Mouse (Mus musculus): ENCODE measurements around the gene Gfy. TPM values are rescaled to one million over a fixed set of nuclear protein-coding genes. Genes with fewer than 3 reads are reported as not detected.

Gfy gene
- not detected in 2 replicates for polyA plus RNA-seq (2012; ENCODE audit: insufficient read depth, low replicate concordance)

GRCm38 (mm10) chr7:45179469-45179868 lies at the start of gene Gfy:
Gfy (minus strand) TSS chr7:45179569.
- Histone ChIP-seq H3K4me3 (replicated peaks) (no peak within 1 kb of the TSS), H3K36me3 (replicated peaks; ENCODE audit: low read length) (no peaks in the 10 kb centered on the region), H3K27me3 (replicated peaks) (peaks cover 99% of the 10 kb centered on the region), H3K4me1 (peaks cover 56% of the 10 kb centered on the region), H3K9me3 (no peaks in the 10 kb centered on the region)
- TF ChIP-seq GATA1 (IDR thresholded peaks at IDR 0.05; ENCODE audit: borderline replicate concordance, low read length), result no peak
- TF ChIP-seq FLI1 (IDR thresholded peaks at IDR 0.05; ENCODE audit: low read length), result no peak

GRCm38 (mm10) chr7:45229046-45229445 lies 49.7 kb upstream of the Gfy start:
- peaks cover 29% of the 10 kb centered on the region for H3K36me3 ChIP-seq (replicated peaks; ENCODE audit: low read length)
- peaks cover 28% of the 10 kb centered on the region for H3K4me1 ChIP-seq
- no peak overlapping the region for H3K4me3 ChIP-seq (replicated peaks)
- peaks cover 31% of the 10 kb centered on the region for H3K27me3 ChIP-seq (replicated peaks)
- TF ChIP-seq GATA1 (IDR thresholded peaks at IDR 0.05; ENCODE audit: borderline replicate concordance, low read length) (no peak), FLI1 (IDR thresholded peaks at IDR 0.05; ENCODE audit: low read length) (no peak)
- no peaks in the 10 kb centered on the region for H3K9me3 ChIP-seq

- Histone ChIP-seq H3K4me3 (replicated peaks) (no peak overlapping the region), H3K9me3 (no peaks in the 10 kb centered on the region), H3K4me1 (peaks cover 25% of the 10 kb centered on the region), H3K36me3 (replicated peaks; ENCODE audit: low read length) (peaks cover 24% of the 10 kb centered on the region), H3K27me3 (replicated peaks) (peaks cover 32% of the 10 kb centered on the region)
- TF ChIP-seq FLI1 (IDR thresholded peaks at IDR 0.05; ENCODE audit: low read length) (no peak), GATA1 (IDR thresholded peaks at IDR 0.05; ENCODE audit: borderline replicate concordance, low read length) (no peak)
Measured at GRCm38 (mm10) chr7:45228548-45228947, 49.2 kb upstream of the Gfy start.

- Histone ChIP-seq H3K9me3 (no peaks in the 10 kb centered on the region), H3K4me3 (replicated peaks) (no peak overlapping the region), H3K27me3 (replicated peaks) (peaks cover 37% of the 10 kb centered on the region), H3K4me1 (peaks cover 24% of the 10 kb centered on the region), H3K36me3 (replicated peaks; ENCODE audit: low read length) (peaks cover 3% of the 10 kb centered on the region)
- TF ChIP-seq GATA1 (IDR thresholded peaks at IDR 0.05; ENCODE audit: borderline replicate concordance, low read length) (no peak), FLI1 (IDR thresholded peaks at IDR 0.05; ENCODE audit: low read length) (no peak)
Measured at GRCm38 (mm10) chr7:45226421-45226820, 47.1 kb upstream of the Gfy start.

- Histone ChIP-seq H3K9me3 (no peaks in the 10 kb centered on the region), H3K4me3 (replicated peaks) (no peak overlapping the region), H3K27me3 (replicated peaks) (peaks cover 37% of the 10 kb centered on the region), H3K4me1 (peaks cover 35% of the 10 kb centered on the region), H3K36me3 (replicated peaks; ENCODE audit: low read length) (no peaks in the 10 kb centered on the region)
- no peak for TF ChIP-seq GATA1 (IDR thresholded peaks at IDR 0.05; ENCODE audit: borderline replicate concordance, low read length)
- no peak for TF ChIP-seq FLI1 (IDR thresholded peaks at IDR 0.05; ENCODE audit: low read length)
Measured at GRCm38 (mm10) chr7:45224826-45225225, 45.5 kb upstream of the Gfy start.

- no peak for TF ChIP-seq FLI1 (IDR thresholded peaks at IDR 0.05; ENCODE audit: low read length)
- peaks cover 39% of the 10 kb centered on the region for H3K27me3 ChIP-seq (replicated peaks)
- no peaks in the 10 kb centered on the region for H3K36me3 ChIP-seq (replicated peaks; ENCODE audit: low read length)
- peaks cover 47% of the 10 kb centered on the region for H3K4me1 ChIP-seq
- H3K9me3 ChIP-seq, result no peaks in the 10 kb centered on the region
- no peak overlapping the region for H3K4me3 ChIP-seq (replicated peaks)
Measured at GRCm38 (mm10) chr7:45221680-45222079, 42.3 kb upstream of the Gfy start.

- Histone ChIP-seq H3K4me3 (replicated peaks) (no peak overlapping the region), H3K9me3 (peaks cover 3% of the 10 kb centered on the region; the same call in 1 of the 2 replicates), H3K36me3 (replicated peaks; ENCODE audit: low read length) (no peaks in the 10 kb centered on the region), H3K4me1 (peaks cover 54% of the 10 kb centered on the region), H3K27me3 (replicated peaks) (peaks cover 54% of the 10 kb centered on the region)
- TF ChIP-seq FLI1 (IDR thresholded peaks at IDR 0.05; ENCODE audit: low read length) (no peak), GATA1 (IDR thresholded peaks at IDR 0.05; ENCODE audit: borderline replicate concordance, low read length) (no peak)
Measured at GRCm38 (mm10) chr7:45216442-45217183, 37.2 kb upstream of the Gfy start.

GRCm38 (mm10) chr7:45215673-45216441 lies 36.5 kb upstream of the Gfy start, which contains the start of gene Tead2:
Tead2 (plus strand) TSS chr7:45215753.
- peak within 1 kb of the TSS; percentile 15 for H3K4me3 ChIP-seq (replicated peaks)
- H3K27me3 ChIP-seq (replicated peaks), result peaks cover 59% of the 10 kb centered on the region
- peaks cover 3% of the 10 kb centered on the region; the same call in 1 of the 2 replicates for H3K9me3 ChIP-seq
- H3K4me1 ChIP-seq, result peaks cover 54% of the 10 kb centered on the region
- H3K36me3 ChIP-seq (replicated peaks; ENCODE audit: low read length), result no peaks in the 10 kb centered on the region
- no peak for TF ChIP-seq FLI1 (IDR thresholded peaks at IDR 0.05; ENCODE audit: low read length)
- TF ChIP-seq GATA1 (IDR thresholded peaks at IDR 0.05; ENCODE audit: borderline replicate concordance, low read length), result no peak

GRCm38 (mm10) chr7:45213708-45214107 lies 34.3 kb upstream of the Gfy start:
- Histone ChIP-seq H3K27me3 (replicated peaks) (peaks cover 77% of the 10 kb centered on the region), H3K4me1 (peaks cover 33% of the 10 kb centered on the region), H3K36me3 (replicated peaks; ENCODE audit: low read length) (no peaks in the 10 kb centered on the region), H3K9me3 (peaks cover 6% of the 10 kb centered on the region; the same call in 1 of the 2 replicates), H3K4me3 (replicated peaks) (no peak overlapping the region)
- TF ChIP-seq GATA1 (IDR thresholded peaks at IDR 0.05; ENCODE audit: borderline replicate concordance, low read length) (no peak), FLI1 (IDR thresholded peaks at IDR 0.05; ENCODE audit: low read length) (no peak)

- Histone ChIP-seq H3K4me1 (peaks cover 32% of the 10 kb centered on the region), H3K27me3 (replicated peaks) (peaks cover 76% of the 10 kb centered on the region), H3K9me3 (peaks cover 9% of the 10 kb centered on the region; the same call in 1 of the 2 replicates), H3K4me3 (replicated peaks) (peak overlapping the region; percentile 50), H3K36me3 (replicated peaks; ENCODE audit: low read length) (no peaks in the 10 kb centered on the region)
- TF ChIP-seq GATA1 (IDR thresholded peaks at IDR 0.05; ENCODE audit: borderline replicate concordance, low read length) (no peak), FLI1 (IDR thresholded peaks at IDR 0.05; ENCODE audit: low read length) (no peak)
Measured at GRCm38 (mm10) chr7:45212356-45212755, 33.0 kb upstream of the Gfy start.

Measured in megakaryocyte, embryonic 14.5 days (primary cell).